15 mouse cellular contexts compared by ENCODE assay signal in genomic region chr11:52286301-52286957, GRCm38 (mm10). TPM values are rescaled to one million over a fixed set of nuclear protein-coding genes. Genes with fewer than 3 reads are reported as not detected.
DNase-seq lines count a peak whose midpoint lies in the region; ATAC-seq and TF ChIP-seq lines count a peak whose summit lies in the region.
"Had no signal": no experiment of that assay in that cellular context is flagged by ENCODE, and none has a peak within 500 bp of the region (broad histone marks: within the 10 kb centered on the region; RNA-seq: fewer than 3 reads in every experiment).

No protein-coding gene starts in this region.

- H3K27me3 ChIP-seq in lung, embryonic 14.5 days (ENCODE audit: insufficient read depth, low read length), result no peaks in the 10 kb centered on the region
- peaks cover 24% of the 10 kb centered on the region for H3K27me3 ChIP-seq in CH12.LX (replicated peaks)

- peak; percentile 39; the same call in 1 of the 2 replicates for TF ChIP-seq EP300 in CH12.LX (IDR thresholded peaks at IDR 0.05; ENCODE audit: low read length)

- ATAC-seq in lung, embryonic 14.5 days (ENCODE audit: insufficient read depth), result no peak
- ATAC-seq: hindbrain, postnatal 0 days had no signal

- H3K36me3 ChIP-seq in lung, embryonic 14.5 days (ENCODE audit: insufficient read depth), result no peaks in the 10 kb centered on the region
- H3K36me3 ChIP-seq in CH12.LX (replicated peaks in 1 of 2; ENCODE audit: control insufficient read depth in 1 of 2, insufficient read depth in 1 of 2, low read length in 1 of 2), result no peaks in the 10 kb centered on the region

- in situ Hi-C loops in CH12.LX (cut with MboI; ENCODE audit: low pct_ligation_motif_present, low pct_unique_long_range_greater_than_20kb, low sequenced_read_pairs), result no loop called here

- dilution Hi-C loops in CH12.LX (cut with MboI; ENCODE audit: extremely low pct_ligation_motif_present, extremely low pct_unique_long_range_greater_than_20kb, low sequenced_read_pairs), result no loop called here

- no peak overlapping the region for H3K9ac ChIP-seq in lung, embryonic 14.5 days
- H3K9ac ChIP-seq in CH12.LX (ENCODE audit: insufficient read depth, low read depth), result no peak overlapping the region

- peak; percentile 44 for DNase-seq in adrenal gland, postnatal 14 days
- no peak for DNase-seq in adrenal gland, postnatal 10 days
- DNase-seq in lung, embryonic 14.5 days, result peak; percentile 9
- DNase-seq in lung, postnatal 36 days, result no peak
- peak; percentile 37 for DNase-seq in CH12.LX (ENCODE audit: extremely low read depth)
- peak; percentile 37 for DNase-seq in embryo, embryonic 11 days
- no peak for DNase-seq in lung, postnatal 14 days
- DNase-seq in gastrocnemius, adult 8-10 months (ENCODE audit: low spot score in 2 of 2), result no peak
- DNase-seq: adrenal gland, postnatal 25 days; cerebellum, adult 11 months; gastrocnemius, postnatal 14 days; kidney, adult 9 months; layer of hippocampus, adult 9-11 months had no signal

- TF ChIP-seq POLR2A in CH12.LX (IDR thresholded peaks at IDR 0.05; ENCODE audit: low read depth, low read length), result no peak

- WGBS in lung, embryonic 14.5 days, result 32% methylated on average over 16 of the region's 16 CpGs

- TF ChIP-seq CTCF in lung, embryonic 14.5 days (IDR thresholded peaks at IDR 0.05; ENCODE audit: low read depth), result no peak
- no peak for TF ChIP-seq CTCF in CH12.LX (conservative IDR thresholded peaks at IDR 0.05 in 1 of 2, IDR thresholded peaks at IDR 0.05 in 1 of 2; ENCODE audit: low read depth in 2 of 2, low read length in 2 of 2)

- no peak overlapping the region for H3K4me3 ChIP-seq in lung, embryonic 14.5 days (ENCODE audit: low read depth, low read length)
- H3K4me3 ChIP-seq in CH12.LX (replicated peaks in 1 of 3; ENCODE audit: low read depth in 2 of 3, low read length in 2 of 3, poor library complexity in 1 of 3), result no peak overlapping the region

- H3K27ac ChIP-seq in lung, embryonic 14.5 days (ENCODE audit: low read depth), result no peak overlapping the region
- H3K27ac ChIP-seq in CH12.LX (ENCODE audit: insufficient read depth, low read depth), result no peak overlapping the region
- H3K27ac ChIP-seq: hindbrain, postnatal 0 days had no signal

- no peak for TF ChIP-seq RAD21 in CH12.LX (IDR thresholded peaks at IDR 0.05; ENCODE audit: low read depth, low read length)

- H3K79me2 ChIP-seq in CH12.LX (replicated peaks; ENCODE audit: control insufficient read depth, extremely low read depth, insufficient read depth, poor library complexity, severe bottlenecking), result no peaks in the 10 kb centered on the region

- no peaks in the 10 kb centered on the region for H3K9me3 ChIP-seq in lung, embryonic 14.5 days (ENCODE audit: low read depth, low read length)
- H3K9me3 ChIP-seq in CH12.LX (replicated peaks; ENCODE audit: low read length), result no peaks in the 10 kb centered on the region

- peaks cover 23% of the 10 kb centered on the region; the same call in 1 of the 2 replicates for H3K4me1 ChIP-seq in lung, embryonic 14.5 days (ENCODE audit: insufficient read depth)
- H3K4me1 ChIP-seq in CH12.LX (ENCODE audit: control insufficient read depth in 1 of 2, insufficient read depth in 2 of 2), result peaks cover 17 to 31% of the 10 kb centered on the region in 2 experiments

- H3K4me2 ChIP-seq in lung, embryonic 14.5 days, result no peak overlapping the region
- peak overlapping the region; percentile 8; the same call in 1 of the 2 replicates for H3K4me2 ChIP-seq in CH12.LX (ENCODE audit: insufficient read depth, low read depth, poor library complexity, severe bottlenecking)
- H3K4me2 ChIP-seq: liver, embryonic 11.5 days had no signal

TF ChIP-seq in CH12.LX, 34 proteins besides CTCF, POLR2A, EP300 and RAD21:
- TF ChIP-seq ZC3H11A (IDR thresholded peaks at IDR 0.05; ENCODE audit: low read depth, low read length), result no peak
- no peak for TF ChIP-seq SMC3 (IDR thresholded peaks at IDR 0.05; ENCODE audit: low read depth, low read length)
- no peak for TF ChIP-seq GABPA (IDR thresholded peaks at IDR 0.05; ENCODE audit: insufficient replicate concordance, low read depth, low read length)
- TF ChIP-seq E2F4 (IDR thresholded peaks at IDR 0.05; ENCODE audit: insufficient replicate concordance, low read depth, low read length), result no peak
- no peak for TF ChIP-seq CHD2 (IDR thresholded peaks at IDR 0.05; ENCODE audit: low read length)
- no peak for TF ChIP-seq PAX5 (IDR thresholded peaks at IDR 0.05; ENCODE audit: low read length)
- TF ChIP-seq CHD1 (IDR thresholded peaks at IDR 0.05; ENCODE audit: low read depth, low read length), result no peak
- no peak for TF ChIP-seq MAX (IDR thresholded peaks at IDR 0.05; ENCODE audit: low read length)
- no peak for TF ChIP-seq MAZ (IDR thresholded peaks at IDR 0.05; ENCODE audit: low read depth, low read length)
- peak; percentile 58 for TF ChIP-seq ETS1 (conservative IDR thresholded peaks at IDR 0.05; ENCODE audit: low read depth, low read length)
- no peak for TF ChIP-seq JUN (IDR thresholded peaks at IDR 0.05; ENCODE audit: insufficient read depth, low read depth, low read length)
- TF ChIP-seq USF2 (conservative IDR thresholded peaks at IDR 0.05; ENCODE audit: low read depth, low read length), result no peak
- no peak for TF ChIP-seq ELF1 (IDR thresholded peaks at IDR 0.05; ENCODE audit: low read depth, low read length)
- TF ChIP-seq ZNF384 (IDR thresholded peaks at IDR 0.05; ENCODE audit: low read depth, low read length), result no peak
- TF ChIP-seq ZKSCAN1 (IDR thresholded peaks at IDR 0.05; ENCODE audit: borderline replicate concordance, low read depth, low read length), result no peak
- no peak for TF ChIP-seq MAFK (IDR thresholded peaks at IDR 0.05; ENCODE audit: insufficient replicate concordance, low read length)
- TF ChIP-seq JUND (conservative IDR thresholded peaks at IDR 0.05; ENCODE audit: low read depth, low read length), result no peak
- TF ChIP-seq MXI1 (IDR thresholded peaks at IDR 0.05; ENCODE audit: low read depth, low read length), result peak; percentile 29; the same call in 1 of the 2 replicates
- no peak for TF ChIP-seq MYC (IDR thresholded peaks at IDR 0.05; ENCODE audit: low read depth, low read length)
- no peak for TF ChIP-seq HCFC1 (IDR thresholded peaks at IDR 0.05; ENCODE audit: low read depth, low read length)
- peak; percentile 61 for TF ChIP-seq BHLHE40 (IDR thresholded peaks at IDR 0.05; ENCODE audit: low read depth, low read length)
- peak; percentile 52 for TF ChIP-seq TCF12 (IDR thresholded peaks at IDR 0.05; ENCODE audit: low read depth, low read length)
- no peak for TF ChIP-seq USF1 (IDR thresholded peaks at IDR 0.05; ENCODE audit: low read depth, low read length)
- no peak for TF ChIP-seq TBP (conservative IDR thresholded peaks at IDR 0.05; ENCODE audit: low read depth, low read length)
- peak; percentile 39; the same call in 1 of the 2 replicates for TF ChIP-seq SIN3A (IDR thresholded peaks at IDR 0.05; ENCODE audit: low read length)
- TF ChIP-seq KAT2A (IDR thresholded peaks at IDR 0.05; ENCODE audit: insufficient replicate concordance, low read length), result no peak
- no peak for TF ChIP-seq MEF2A (IDR thresholded peaks at IDR 0.05; ENCODE audit: borderline replicate concordance, low read depth, low read length)
- no peak for TF ChIP-seq POLR2AphosphoS2 (IDR thresholded peaks at IDR 0.05; ENCODE audit: low read depth, low read length)
- no peak for TF ChIP-seq NELFE (IDR thresholded peaks at IDR 0.05; ENCODE audit: low read depth, low read length)
- no peak for TF ChIP-seq NRF1 (IDR thresholded peaks at IDR 0.05; ENCODE audit: low read depth, low read length)
- TF ChIP-seq RCOR1 (conservative IDR thresholded peaks at IDR 0.05; ENCODE audit: low read depth, low read length), result no peak
- TF ChIP-seq ZMIZ1 (IDR thresholded peaks at IDR 0.05; ENCODE audit: low read depth, low read length), result no peak
- peak; percentile 80 for TF ChIP-seq IRF4 (IDR thresholded peaks at IDR 0.05; ENCODE audit: low read depth, low read length)

RNA-seq across cellular contexts. Expression of gene Tcf7, which starts 3.6 kb away (rescaled TPM):
- total RNA-seq in adrenal gland, postnatal 14 days (2021), result 41.6 and 78.5 TPM in 2 replicates
- 10 to 100 TPM; 41.7 to 42.2 TPM for total RNA-seq in adrenal gland, postnatal 10 days (2021)
- polyA plus RNA-seq in lung, embryonic 14.5 days (2014; fragmentation: Nextera tagmentation; extraction: Ambion mirVana), result 64.2 and 68.8 TPM in 2 replicates
- total RNA-seq in CH12.LX (2012; rRNA removed), result 0.46 and 0.55 TPM in 2 replicates
- 0.77 and 0.85 TPM in 2 replicates for total RNA-seq in CH12.LX (2014; rRNA removed)
- polyA plus RNA-seq in CH12.LX (2012; ENCODE audit: insufficient read length, low read depth), result 4.4 and 5.5 TPM in 2 replicates
- total RNA-seq in gastrocnemius, adult 8-10 months (2022), result under 1 TPM; 0.31 to 0.39 (median 0.34) TPM

RNA-seq across cellular contexts. Expression of gene Skp1a, which starts 54.6 kb away (rescaled TPM):
- total RNA-seq in adrenal gland, postnatal 14 days (2021), result 321 and 322 TPM in 2 replicates
- 100 to 1,000 TPM; 309 to 323 TPM for total RNA-seq in adrenal gland, postnatal 10 days (2021)
- polyA plus RNA-seq in lung, embryonic 14.5 days (2014; fragmentation: Nextera tagmentation; extraction: Ambion mirVana), result 781 and 807 TPM in 2 replicates
- 169 and 248 TPM in 2 replicates for total RNA-seq in CH12.LX (2012; rRNA removed)
- 371 and 466 TPM in 2 replicates for total RNA-seq in CH12.LX (2014; rRNA removed)
- 209 and 278 TPM in 2 replicates for polyA plus RNA-seq in CH12.LX (2012; ENCODE audit: insufficient read length, low read depth)
- total RNA-seq in gastrocnemius, adult 8-10 months (2022), result 100 to 1,000 TPM; 285 to 312 (median 290) TPM

Comparison
In these comparisons a context has a peak if more than half of its experiments do, and no peak if none do; other contexts are left out.
1. DNase-seq: peak in adrenal gland, postnatal 14 days (single experiment), lung, embryonic 14.5 days (single experiment), CH12.LX (single experiment) and embryo, embryonic 11 days (single experiment); none in adrenal gland, postnatal 10 days (single experiment), lung, postnatal 36 days (single experiment), lung, postnatal 14 days (single experiment) and gastrocnemius, adult 8-10 months (0 of 2).
2. RNA of gene Tcf7, which starts 3.6 kb away (total RNA-seq): 41.7 to 42.2 TPM in adrenal gland, postnatal 10 days and 41.6 to 78.5 TPM in adrenal gland, postnatal 14 days; 0.46 to 0.85 TPM in CH12.LX and 0.31 to 0.39 TPM in gastrocnemius, adult 8-10 months; every median in the first group is over 10 times any median in the second.